Mouse (Mus musculus): ENCODE measurements around the gene Gm10230.
"Not testable (repeated sequence)": the region's sequence is repeated elsewhere in the genome, so short reads cannot be mapped to it uniquely, and the experiment has no call there.

Gm10230 gene

GRCm38 (mm10) chrX:27494782-27495181 is at the start of gene Gm10230:
TSS of gene Gm10230 (minus strand) at chrX:27494882.
- DNase-seq (ENCODE audit: low spot score), result not testable (repeated sequence)

Measured in T-cell, adult 2 months (primary cell).